Mouse (Mus musculus): ENCODE data around the gene Cwc22. TPM values are rescaled to one million over a fixed set of nuclear protein-coding genes. Genes with fewer than 3 reads are reported as not detected.

The Cwc22 gene
- polyA plus RNA-seq, 1 experiment from 2014 or later, result 18.9 TPM

DNA sequence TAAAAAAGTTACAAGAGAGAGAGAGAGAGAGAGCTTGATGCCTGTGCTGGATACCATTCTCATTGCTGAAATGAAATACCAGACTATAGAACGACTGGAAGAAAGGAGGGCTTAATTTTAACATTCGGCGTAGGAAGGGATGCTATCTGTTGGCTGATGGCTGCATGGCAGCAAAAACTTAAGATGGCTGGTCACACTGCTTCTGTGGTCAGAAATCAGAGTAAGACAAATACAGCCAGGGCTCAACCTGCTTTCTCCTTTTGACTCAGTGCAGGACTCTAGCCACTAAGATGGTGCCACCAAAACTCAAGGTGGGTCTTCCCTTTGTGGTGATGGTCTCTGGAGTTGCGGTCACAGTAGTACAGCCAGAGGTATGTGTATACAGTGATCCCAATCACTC is 70.7 kb downstream of the Cwc22 start:
- Histone ChIP-seq H3K36me3 (no peaks in the 10 kb centered on the region), H3K9ac (no peak overlapping the region), H3K4me3 (no peak overlapping the region), H3K9me3 (replicated peaks) (no peaks in the 10 kb centered on the region), H3K4me1 (replicated peaks) (no peaks in the 10 kb centered on the region), H3K27me3 (replicated peaks) (no peaks in the 10 kb centered on the region), H3K4me2 (no peak overlapping the region), H3K27ac (ENCODE audit: poor library complexity, severe bottlenecking) (no peak overlapping the region)
- WGBS, result 85% methylated on average over 4 of the region's 4 CpGs
- ATAC-seq (ENCODE audit: insufficient number of reproducible peaks, low FRiP score), result no peak

DNA sequence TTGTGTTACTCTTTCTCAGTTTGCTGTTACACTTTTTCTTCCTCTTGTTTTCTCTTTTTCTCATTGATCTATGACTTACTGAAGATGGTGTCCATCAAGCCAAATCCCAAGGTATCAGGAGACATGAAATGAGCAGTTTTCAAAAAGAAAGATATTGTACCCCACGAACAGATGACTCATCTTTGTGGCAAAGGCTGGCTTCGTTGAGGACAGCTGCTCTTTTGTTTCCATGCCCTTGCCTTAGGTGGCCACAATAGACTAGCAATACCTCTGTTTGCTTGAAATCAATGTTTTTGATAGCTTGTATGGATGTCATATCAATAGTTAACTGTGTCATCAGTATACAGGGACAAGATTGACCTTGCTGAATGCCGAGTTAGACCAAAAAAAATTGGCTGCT is 71.5 kb downstream of the Cwc22 start:
- 84% methylated on average over 3 of the region's 3 CpGs for WGBS
- no peaks in the 10 kb centered on the region for H3K27me3 ChIP-seq (replicated peaks)
- H3K36me3 ChIP-seq, result no peaks in the 10 kb centered on the region
- no peak overlapping the region for H3K27ac ChIP-seq (ENCODE audit: poor library complexity, severe bottlenecking)
- H3K4me2 ChIP-seq, result no peak overlapping the region
- ATAC-seq (ENCODE audit: insufficient number of reproducible peaks, low FRiP score), result no peak
- H3K4me1 ChIP-seq (replicated peaks), result no peaks in the 10 kb centered on the region
- no peak overlapping the region for H3K9ac ChIP-seq
- H3K4me3 ChIP-seq, result no peak overlapping the region
- no peaks in the 10 kb centered on the region for H3K9me3 ChIP-seq (replicated peaks)

DNA sequence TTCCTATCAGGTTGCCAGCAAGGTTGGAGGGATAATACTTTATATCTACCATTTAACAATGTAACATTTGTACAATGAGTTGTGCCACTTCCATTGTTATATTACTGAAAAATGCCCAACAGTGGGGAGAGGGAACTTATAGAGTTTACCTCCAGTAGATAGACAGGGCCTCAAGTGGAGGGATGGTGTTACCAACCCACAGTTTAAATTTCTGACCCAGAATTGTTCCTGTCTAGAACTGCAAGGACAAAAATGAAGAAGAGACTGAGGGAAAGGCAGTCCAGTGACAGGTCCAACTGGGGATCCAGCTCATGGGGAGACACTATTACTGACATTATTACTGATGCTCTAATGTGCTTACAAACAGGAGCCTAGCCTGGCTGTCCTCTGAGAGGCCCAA is 72.4 kb downstream of the Cwc22 start:
- no peaks in the 10 kb centered on the region for H3K4me1 ChIP-seq (replicated peaks)
- no peak for ATAC-seq (ENCODE audit: insufficient number of reproducible peaks, low FRiP score)

DNA sequence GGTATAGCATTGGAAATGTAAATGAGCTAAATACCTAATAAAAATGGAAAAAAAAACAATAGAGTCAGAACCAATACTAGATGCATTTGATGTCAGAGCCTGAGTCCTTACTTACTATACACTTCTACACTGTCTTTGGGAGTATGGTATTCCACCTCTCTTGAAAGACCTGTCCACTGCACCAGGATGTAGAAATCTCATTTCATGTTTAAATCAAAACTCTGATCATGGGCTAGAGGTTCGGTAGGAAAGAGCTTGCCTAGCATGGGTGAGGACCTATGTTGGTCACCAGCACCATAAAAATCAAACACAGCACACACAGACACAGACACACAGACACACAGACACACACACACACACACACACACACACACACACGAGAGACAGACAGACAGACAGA is 73.5 kb downstream of the Cwc22 start:
- H3K9me3 ChIP-seq (replicated peaks), result no peaks in the 10 kb centered on the region
- H3K4me1 ChIP-seq (replicated peaks), result no peaks in the 10 kb centered on the region
- 74% methylated on average over 2 of the region's 2 CpGs for WGBS
- H3K4me2 ChIP-seq, result no peak overlapping the region
- no peak overlapping the region for H3K4me3 ChIP-seq
- H3K9ac ChIP-seq, result no peak overlapping the region
- H3K36me3 ChIP-seq, result no peaks in the 10 kb centered on the region
- ATAC-seq (ENCODE audit: insufficient number of reproducible peaks, low FRiP score), result no peak
- no peaks in the 10 kb centered on the region for H3K27me3 ChIP-seq (replicated peaks)
- no peak overlapping the region for H3K27ac ChIP-seq (ENCODE audit: poor library complexity, severe bottlenecking)

More for the DNA sequence above, 72.4 kb downstream of the Cwc22 start:
- Histone ChIP-seq H3K27me3 (replicated peaks) (no peaks in the 10 kb centered on the region), H3K9me3 (replicated peaks) (no peaks in the 10 kb centered on the region), H3K9ac (no peak overlapping the region), H3K4me3 (no peak overlapping the region), H3K27ac (ENCODE audit: poor library complexity, severe bottlenecking) (no peak overlapping the region), H3K4me2 (no peak overlapping the region), H3K36me3 (no peaks in the 10 kb centered on the region)

DNA sequence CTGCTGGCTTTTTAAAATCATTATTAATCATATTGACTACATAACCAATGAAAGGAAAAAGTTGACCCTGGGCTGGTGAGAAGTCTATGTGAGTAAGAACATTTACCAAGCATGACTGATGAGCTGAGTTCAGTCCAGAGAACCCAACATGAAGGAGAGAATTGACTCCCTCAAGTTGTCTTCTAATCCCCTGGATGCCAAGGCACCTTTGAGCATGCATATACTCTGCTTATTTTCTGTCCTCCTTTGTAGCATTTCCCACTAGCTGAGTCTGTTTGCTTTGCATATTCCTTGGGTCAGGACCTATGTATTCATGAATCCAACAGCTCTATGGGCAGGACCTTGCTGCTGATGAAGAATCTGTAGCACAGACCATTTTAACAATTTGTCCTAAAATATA is 75.0 kb downstream of the Cwc22 start:
- Histone ChIP-seq H3K9ac (no peak overlapping the region), H3K27ac (ENCODE audit: poor library complexity, severe bottlenecking) (no peak overlapping the region), H3K4me3 (no peak overlapping the region), H3K36me3 (no peaks in the 10 kb centered on the region), H3K4me1 (replicated peaks) (no peaks in the 10 kb centered on the region), H3K27me3 (replicated peaks) (no peaks in the 10 kb centered on the region), H3K4me2 (no peak overlapping the region), H3K9me3 (replicated peaks) (no peaks in the 10 kb centered on the region)
- no peak for ATAC-seq (ENCODE audit: insufficient number of reproducible peaks, low FRiP score)

DNA sequence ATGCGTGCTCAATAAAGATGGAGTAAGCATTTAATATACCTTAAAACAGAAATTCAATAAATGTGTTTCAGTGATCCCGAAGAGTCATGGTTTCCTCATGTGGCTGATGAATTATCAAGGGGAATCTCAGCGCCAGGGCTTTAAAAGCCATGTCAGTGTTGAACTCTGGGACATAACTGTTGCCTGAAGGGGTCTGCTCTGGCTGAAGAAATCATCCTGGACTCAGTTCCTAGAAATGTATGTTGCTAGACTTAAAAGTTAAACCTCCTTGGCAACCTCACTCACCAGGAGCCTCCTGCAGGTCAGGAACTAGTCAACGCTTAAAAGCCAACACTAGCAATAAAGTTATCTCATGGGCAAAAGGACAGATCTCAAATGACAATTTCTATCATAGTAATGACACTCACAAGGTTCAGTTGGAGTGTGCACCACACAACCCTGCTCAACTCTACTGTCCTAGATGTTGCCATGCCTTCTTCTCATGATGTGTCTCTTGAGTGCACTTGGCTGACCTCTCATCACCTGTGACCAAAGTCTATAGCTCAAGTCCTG is 76.4 kb downstream of the Cwc22 start:
- no peaks in the 10 kb centered on the region for H3K4me1 ChIP-seq (replicated peaks)
- no peak for ATAC-seq (ENCODE audit: insufficient number of reproducible peaks, low FRiP score)
- H3K27me3 ChIP-seq (replicated peaks), result no peaks in the 10 kb centered on the region
- H3K9ac ChIP-seq, result no peak overlapping the region
- H3K9me3 ChIP-seq (replicated peaks), result no peaks in the 10 kb centered on the region
- no peak overlapping the region for H3K4me3 ChIP-seq
- H3K4me2 ChIP-seq, result no peak overlapping the region
- no peak overlapping the region for H3K27ac ChIP-seq (ENCODE audit: poor library complexity, severe bottlenecking)
- 86% methylated on average over 4 of the region's 4 CpGs for WGBS
- no peaks in the 10 kb centered on the region for H3K36me3 ChIP-seq

DNA sequence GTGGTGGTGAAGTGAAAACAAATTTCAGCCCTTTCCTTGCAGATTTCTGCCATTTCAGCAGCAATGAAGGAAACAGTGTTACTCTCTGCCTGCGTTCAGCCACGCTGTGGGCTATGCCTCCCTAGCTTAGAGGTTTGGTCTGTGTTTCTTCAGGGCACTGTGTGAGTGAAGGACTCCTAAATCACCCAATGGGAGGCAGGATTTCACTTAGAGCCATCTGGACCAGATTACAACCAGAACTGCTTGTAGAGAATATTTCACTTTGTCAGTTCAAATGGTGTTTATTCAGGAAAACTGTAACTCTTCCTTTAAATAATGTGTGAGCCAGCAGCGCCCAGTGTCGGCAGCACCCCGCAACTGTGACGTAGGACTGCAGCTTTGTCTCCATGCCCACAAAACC is 82.2 kb downstream of the Cwc22 start:
- no peak overlapping the region for H3K4me3 ChIP-seq
- WGBS, result 75% methylated on average over 6 of the region's 6 CpGs
- peaks cover 10% of the 10 kb centered on the region for H3K4me1 ChIP-seq (replicated peaks)
- H3K9ac ChIP-seq, result no peak overlapping the region
- H3K27me3 ChIP-seq (replicated peaks), result no peaks in the 10 kb centered on the region
- H3K27ac ChIP-seq (ENCODE audit: poor library complexity, severe bottlenecking), result no peak overlapping the region
- H3K4me2 ChIP-seq, result peak overlapping the region; percentile 21
- no peaks in the 10 kb centered on the region for H3K9me3 ChIP-seq (replicated peaks)
- H3K36me3 ChIP-seq, result no peaks in the 10 kb centered on the region
- ATAC-seq (ENCODE audit: insufficient number of reproducible peaks, low FRiP score), result no peak

DNA sequence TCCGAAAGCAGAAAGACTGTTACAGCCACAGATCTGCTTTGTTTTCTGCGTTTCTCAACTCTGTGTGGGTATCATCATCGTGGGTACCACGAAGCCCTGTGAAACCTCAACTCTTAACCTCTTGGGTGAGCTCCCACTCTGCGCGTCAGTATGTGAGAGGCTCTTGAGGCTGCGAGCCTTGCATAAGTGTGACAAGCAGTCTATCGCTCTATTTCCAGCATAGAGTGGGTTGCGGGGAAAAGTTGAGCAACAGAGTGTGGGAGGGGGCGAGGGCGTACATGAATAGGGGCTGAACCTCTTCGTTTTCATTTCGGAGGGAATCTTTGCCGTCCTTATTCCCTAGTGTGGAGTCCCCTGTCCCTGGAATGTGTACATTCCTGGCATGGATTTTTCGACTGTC is 82.7 kb downstream of the Cwc22 start:
- Histone ChIP-seq H3K4me1 (replicated peaks) (peaks cover 10% of the 10 kb centered on the region), H3K27ac (ENCODE audit: poor library complexity, severe bottlenecking) (no peak overlapping the region), H3K4me2 (peak overlapping the region; percentile 21), H3K9ac (no peak overlapping the region), H3K4me3 (no peak overlapping the region), H3K9me3 (replicated peaks) (no peaks in the 10 kb centered on the region), H3K27me3 (replicated peaks) (no peaks in the 10 kb centered on the region), H3K36me3 (no peaks in the 10 kb centered on the region)
- ATAC-seq (ENCODE audit: insufficient number of reproducible peaks, low FRiP score), result peak; percentile 11; the same call in 1 of the 2 replicates
- WGBS, result 61% methylated on average over 15 of the region's 15 CpGs

DNA sequence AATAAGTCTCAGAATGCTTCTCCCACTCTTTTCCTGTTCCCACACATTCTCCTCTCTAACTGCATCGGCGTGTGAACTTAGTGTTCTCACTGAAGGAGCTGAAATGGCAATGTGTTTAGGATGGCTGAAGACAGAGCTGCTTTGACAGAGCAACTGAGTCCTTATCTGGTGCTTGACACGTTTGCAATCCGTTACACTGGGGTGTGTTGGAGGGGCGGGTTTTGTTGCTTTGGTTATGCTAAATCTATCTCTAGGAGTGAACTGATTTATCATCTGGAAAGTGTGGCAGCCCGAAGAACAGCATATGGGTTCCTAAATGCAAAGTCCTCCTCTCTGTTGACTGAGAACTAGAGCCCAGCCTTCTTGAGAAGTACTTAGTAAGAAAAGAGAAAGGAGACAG is 104.7 kb downstream of the Cwc22 start:
- no peak overlapping the region for H3K27ac ChIP-seq (ENCODE audit: poor library complexity, severe bottlenecking)
- no peak overlapping the region for H3K4me3 ChIP-seq
- 24% methylated on average over 6 of the region's 6 CpGs for WGBS
- 0 out of 2 replicates have a peak overlapping the region, but pooled peaks have one; percentile 16 for H3K4me2 ChIP-seq
- no peak for ATAC-seq (ENCODE audit: insufficient number of reproducible peaks, low FRiP score)
- no peaks in the 10 kb centered on the region for H3K4me1 ChIP-seq (replicated peaks)
- no peaks in the 10 kb centered on the region for H3K36me3 ChIP-seq
- no peaks in the 10 kb centered on the region for H3K27me3 ChIP-seq (replicated peaks)
- H3K9me3 ChIP-seq (replicated peaks), result no peaks in the 10 kb centered on the region
- H3K9ac ChIP-seq, result no peak overlapping the region

DNA sequence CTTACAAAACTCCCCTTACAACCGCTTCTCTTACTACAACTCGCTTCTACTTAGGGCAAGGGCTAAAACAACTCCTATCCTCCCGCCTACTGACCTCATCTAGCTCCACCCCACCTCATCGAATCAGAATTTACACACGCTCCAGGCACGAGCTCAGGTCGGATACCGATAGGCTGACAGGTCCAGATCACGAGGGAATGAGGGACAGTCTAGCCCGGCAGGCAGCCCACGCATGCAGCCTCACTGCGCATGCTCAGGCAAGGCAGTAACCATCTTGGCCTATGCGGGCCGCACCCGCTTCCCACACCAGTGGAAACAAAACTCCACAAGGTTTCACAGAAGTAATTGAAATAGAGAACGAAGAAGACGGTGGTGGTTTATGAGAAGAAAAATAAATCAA is 106.6 kb downstream of the Cwc22 start:
- Histone ChIP-seq H3K27me3 (replicated peaks) (no peaks in the 10 kb centered on the region), H3K27ac (ENCODE audit: poor library complexity, severe bottlenecking) (no peak overlapping the region), H3K4me1 (replicated peaks) (no peaks in the 10 kb centered on the region), H3K4me2 (no peak overlapping the region), H3K9me3 (replicated peaks) (no peaks in the 10 kb centered on the region), H3K36me3 (no peaks in the 10 kb centered on the region), H3K9ac (no peak overlapping the region), H3K4me3 (no peak overlapping the region)
- 84% methylated on average over 17 of the region's 17 CpGs for WGBS
- ATAC-seq (ENCODE audit: insufficient number of reproducible peaks, low FRiP score), result no peak

DNA sequence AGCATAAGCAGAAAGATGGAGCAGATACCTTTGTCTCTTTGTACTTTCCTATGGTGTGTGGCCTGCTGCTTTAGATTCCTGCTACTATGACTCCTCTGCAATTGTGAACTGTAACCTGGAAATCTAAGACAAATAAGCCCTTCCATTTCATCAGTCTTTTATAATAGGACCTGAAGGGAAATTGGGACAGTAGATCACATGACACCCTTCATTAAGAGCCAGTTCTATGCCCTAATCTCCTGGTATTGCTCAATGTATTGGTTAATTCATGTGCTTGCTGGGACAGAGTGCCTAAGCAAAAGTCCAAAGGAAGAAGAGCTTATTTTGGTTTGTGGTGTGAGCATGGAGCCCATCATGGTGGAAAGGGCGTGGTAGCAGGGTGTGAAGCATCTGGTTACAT is 107.5 kb downstream of the Cwc22 start:
- ATAC-seq (ENCODE audit: insufficient number of reproducible peaks, low FRiP score), result no peak
- 83% methylated on average over 1 of the region's 1 CpGs for WGBS

DNA sequence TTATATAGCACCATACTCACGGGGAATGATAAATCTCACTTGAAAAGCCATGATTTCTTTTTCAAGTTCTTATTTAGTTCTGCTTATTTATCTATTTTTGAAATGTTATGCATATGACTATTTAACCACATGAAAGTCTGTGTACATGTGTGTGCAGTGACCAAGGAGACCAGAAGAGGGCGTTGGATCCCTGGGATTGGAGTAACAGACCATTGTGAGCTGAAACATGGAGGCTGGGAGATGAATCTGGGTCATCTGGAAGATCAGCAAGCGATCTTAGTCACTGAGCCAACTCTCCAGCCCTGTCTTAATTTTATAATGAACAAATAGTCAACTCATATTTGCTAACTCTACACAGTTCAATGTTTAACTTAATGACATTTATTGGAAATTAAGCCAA is 110.4 kb downstream of the Cwc22 start:
- H3K4me2 ChIP-seq, result no peak overlapping the region
- no peak overlapping the region for H3K27ac ChIP-seq (ENCODE audit: poor library complexity, severe bottlenecking)
- H3K9ac ChIP-seq, result no peak overlapping the region
- no peaks in the 10 kb centered on the region for H3K4me1 ChIP-seq (replicated peaks)
- H3K4me3 ChIP-seq, result no peak overlapping the region
- H3K9me3 ChIP-seq (replicated peaks), result no peaks in the 10 kb centered on the region
- no peak for ATAC-seq (ENCODE audit: insufficient number of reproducible peaks, low FRiP score)
- H3K27me3 ChIP-seq (replicated peaks), result no peaks in the 10 kb centered on the region
- no peaks in the 10 kb centered on the region for H3K36me3 ChIP-seq
- 52% methylated on average over 3 of the region's 3 CpGs for WGBS

More for the DNA sequence above, 107.5 kb downstream of the Cwc22 start:
- no peak overlapping the region for H3K4me2 ChIP-seq
- no peaks in the 10 kb centered on the region for H3K36me3 ChIP-seq
- H3K9ac ChIP-seq, result no peak overlapping the region
- H3K4me1 ChIP-seq (replicated peaks), result no peaks in the 10 kb centered on the region
- H3K27me3 ChIP-seq (replicated peaks), result no peaks in the 10 kb centered on the region
- no peak overlapping the region for H3K27ac ChIP-seq (ENCODE audit: poor library complexity, severe bottlenecking)
- no peaks in the 10 kb centered on the region for H3K9me3 ChIP-seq (replicated peaks)
- H3K4me3 ChIP-seq, result no peak overlapping the region

Measured in heart, embryonic 12.5 days (tissue).